Mouse (Mus musculus): ENCODE data around the gene Igdcc4. TPM values are rescaled to one million over a fixed set of nuclear protein-coding genes. Genes with fewer than 3 reads are reported as not detected.
A peak's percentile ranks its signal among the peaks of the same experiment; 100 is the strongest.
"Not testable (repeated sequence)": the region's sequence is repeated elsewhere in the genome, so short reads cannot be mapped to it uniquely, and the experiment has no call there.

The Igdcc4 gene
- polyA plus RNA-seq, 1 experiment, result 9.4 TPM

DNA sequence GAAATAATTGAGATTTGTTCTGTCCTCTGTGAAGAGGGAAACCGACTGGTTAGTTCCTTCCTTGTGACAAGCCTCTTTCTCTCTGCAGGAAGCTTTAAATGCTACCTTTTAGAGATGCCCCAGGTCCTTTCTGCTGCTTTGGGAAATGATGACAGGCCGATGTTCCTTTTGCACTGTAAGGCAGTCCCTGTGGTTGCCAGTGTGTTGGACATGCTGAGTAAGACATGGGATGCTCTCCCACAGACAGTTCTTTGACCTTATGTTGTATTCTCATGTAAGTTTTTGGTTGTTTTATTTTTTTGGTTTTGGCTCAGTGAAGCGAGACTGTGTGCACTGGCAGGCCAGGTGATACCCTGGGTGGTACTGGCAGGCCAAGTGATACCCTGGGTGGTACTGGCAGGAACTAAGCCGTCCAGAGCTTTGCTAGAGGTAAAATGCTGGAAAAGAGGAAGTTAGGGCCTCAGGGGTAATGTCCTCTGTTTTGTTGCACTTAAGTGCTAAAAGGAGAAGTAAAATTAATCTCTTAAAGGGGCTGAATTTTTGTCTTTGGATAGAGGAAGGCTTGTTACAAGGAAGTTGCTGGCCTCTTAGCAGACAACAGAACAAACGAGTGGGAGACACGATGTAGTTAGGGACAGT is 26.3 kb upstream of the Igdcc4 start:
- Histone ChIP-seq H3ac (ENCODE audit: control insufficient read depth, insufficient read length) (no peak overlapping the region), H3K4me2 (ENCODE audit: low read depth) (no peak overlapping the region), H3K36me3 (ENCODE audit: control insufficient read depth, insufficient read depth) (peaks cover 37% of the 10 kb centered on the region), H3K27me3 (ENCODE audit: control insufficient read depth, insufficient read depth, insufficient read length) (no peaks in the 10 kb centered on the region), H3K4me3 (no peak overlapping the region), H3K79me2 (ENCODE audit: control insufficient read depth, insufficient read depth) (no peaks in the 10 kb centered on the region)
- TF ChIP-seq TCF12 (IDR thresholded peaks at IDR 0.05; ENCODE audit: insufficient read depth, poor library complexity, severe bottlenecking) (no peak), MYOD1 (IDR thresholded peaks at IDR 0.05; ENCODE audit: control insufficient read depth in 1 of 3, insufficient read length in 2 of 3, low read depth in 2 of 3) (no peak), E2F4 (IDR thresholded peaks at IDR 0.05; ENCODE audit: insufficient read depth) (no peak), TCF3 (IDR thresholded peaks at IDR 0.05; ENCODE audit: insufficient read length, low read depth) (no peak), MYOG (IDR thresholded peaks at IDR 0.05; ENCODE audit: control insufficient read depth in 1 of 3, insufficient read depth in 1 of 3, insufficient read length in 2 of 3, low read depth in 2 of 3) (no peak), POLR2AphosphoS2 (IDR thresholded peaks at IDR 0.05; ENCODE audit: insufficient read length, low read depth) (no peak), USF1 (IDR thresholded peaks at IDR 0.05; ENCODE audit: low read depth) (no peak), REST (IDR thresholded peaks at IDR 0.05; ENCODE audit: insufficient read depth, insufficient read length) (no peak), CEBPB (IDR thresholded peaks at IDR 0.05; ENCODE audit: insufficient read depth, poor library complexity, severe bottlenecking) (no peak), MAX (IDR thresholded peaks at IDR 0.05; ENCODE audit: low read depth) (no peak), SRF (IDR thresholded peaks at IDR 0.05; ENCODE audit: control insufficient read depth, insufficient read length, low read depth) (no peak), POLR2A (IDR thresholded peaks at IDR 0.05; ENCODE audit: insufficient read length, low read depth) (no peak)

DNA sequence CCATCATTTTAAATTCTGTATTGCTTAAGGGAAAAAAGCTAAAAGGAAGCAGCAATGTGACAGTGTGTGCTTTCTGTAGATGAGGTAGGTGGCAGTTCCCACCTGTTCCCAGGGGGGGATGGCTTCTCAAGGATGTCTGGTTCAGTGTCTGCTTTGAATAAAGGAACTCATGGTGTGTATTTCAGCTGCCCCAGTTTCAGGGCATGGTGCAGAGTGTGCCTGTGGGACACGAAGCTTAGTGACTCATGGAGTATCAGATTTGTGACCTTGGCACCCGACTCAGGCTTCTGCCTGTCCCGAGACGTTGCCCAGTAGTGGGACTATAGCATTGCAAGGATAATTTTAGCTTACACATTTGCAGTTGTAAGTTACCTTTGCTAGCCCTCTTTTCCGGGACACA is 23.8 kb upstream of the Igdcc4 start:
- H3K79me2 ChIP-seq (ENCODE audit: control insufficient read depth, insufficient read depth), result no peaks in the 10 kb centered on the region
- no peak overlapping the region for H3ac ChIP-seq (ENCODE audit: control insufficient read depth, insufficient read length)
- no peak overlapping the region for H3K4me2 ChIP-seq (ENCODE audit: low read depth)
- H3K4me3 ChIP-seq, result no peak overlapping the region
- no peaks in the 10 kb centered on the region for H3K27me3 ChIP-seq (ENCODE audit: control insufficient read depth, insufficient read depth, insufficient read length)
- peak in 1 of 3 experiments; percentile 22 for TF ChIP-seq MYOD1 (IDR thresholded peaks at IDR 0.05; ENCODE audit: control insufficient read depth in 1 of 3, insufficient read length in 2 of 3, low read depth in 2 of 3)
- no peak for TF ChIP-seq MYOG (IDR thresholded peaks at IDR 0.05; ENCODE audit: control insufficient read depth in 1 of 3, insufficient read depth in 1 of 3, insufficient read length in 2 of 3, low read depth in 2 of 3)
- peaks cover 55% of the 10 kb centered on the region for H3K36me3 ChIP-seq (ENCODE audit: control insufficient read depth, insufficient read depth)

DNA sequence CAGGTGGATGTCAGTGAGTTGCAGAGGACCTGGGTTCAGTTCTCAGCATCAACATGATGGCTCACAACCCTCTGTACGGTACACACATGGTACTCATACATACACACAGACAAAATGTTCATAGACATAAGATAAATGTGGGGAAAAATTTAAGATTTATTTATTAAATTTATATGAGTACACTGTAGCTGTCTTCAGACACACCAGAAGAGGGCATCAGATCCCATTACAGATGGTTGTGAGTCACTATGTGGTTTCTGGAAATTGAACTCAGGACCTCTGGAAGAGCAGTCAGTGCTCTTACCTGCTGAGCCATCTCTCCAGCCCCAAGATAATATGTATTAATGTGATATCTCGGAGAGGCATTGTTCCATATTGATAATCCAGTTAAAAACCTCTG is 21.1 kb upstream of the Igdcc4 start:
- H3ac ChIP-seq (ENCODE audit: control insufficient read depth, insufficient read length); H3K4me3 ChIP-seq; H3K4me2 ChIP-seq (ENCODE audit: low read depth); H3K27me3 ChIP-seq (ENCODE audit: control insufficient read depth, insufficient read depth, insufficient read length); H3K79me2 ChIP-seq (ENCODE audit: control insufficient read depth, insufficient read depth): not testable (repeated sequence)
- peaks cover 47% of the 10 kb centered on the region for H3K36me3 ChIP-seq (ENCODE audit: control insufficient read depth, insufficient read depth)

DNA sequence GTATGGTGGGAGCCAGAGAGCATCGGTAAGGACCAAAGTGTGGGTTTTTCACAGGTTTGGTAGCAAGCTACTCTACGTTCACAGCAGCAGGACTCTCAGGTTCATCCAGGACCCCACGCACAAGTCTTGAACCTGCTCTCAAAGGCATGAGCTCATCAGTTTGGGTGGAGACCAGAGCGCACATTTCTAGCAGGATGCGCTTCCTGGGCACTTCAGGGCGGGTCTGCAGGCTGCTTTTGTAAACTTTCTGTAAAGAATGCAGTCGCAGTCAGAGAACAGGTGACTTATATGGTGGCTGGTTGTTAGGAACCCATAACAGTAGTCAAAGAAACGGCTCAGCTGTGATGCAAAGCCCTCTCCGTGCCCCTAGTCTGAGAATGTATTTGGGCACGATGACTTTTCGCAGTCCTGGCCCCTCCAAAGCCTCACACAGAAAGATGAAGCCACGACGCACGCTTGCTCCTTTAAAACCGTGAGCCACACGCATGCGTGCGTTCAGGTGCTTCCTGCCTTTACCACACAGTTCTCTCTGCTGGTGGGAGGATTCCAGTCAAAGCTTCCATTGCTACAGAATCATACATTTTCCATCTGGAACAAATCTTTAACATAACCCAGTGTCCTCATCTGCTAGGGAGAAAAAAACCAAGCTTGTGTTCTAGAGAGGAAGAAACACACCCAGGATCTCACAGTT is 18.1 kb upstream of the Igdcc4 start:
- no peak overlapping the region for H3K4me3 ChIP-seq
- no peak overlapping the region for H3ac ChIP-seq (ENCODE audit: control insufficient read depth, insufficient read length)
- TF ChIP-seq TCF3 (IDR thresholded peaks at IDR 0.05; ENCODE audit: insufficient read length, low read depth) (no peak), MYOG (IDR thresholded peaks at IDR 0.05; ENCODE audit: control insufficient read depth in 1 of 3, insufficient read depth in 1 of 3, insufficient read length in 2 of 3, low read depth in 2 of 3) (no peak), E2F4 (IDR thresholded peaks at IDR 0.05; ENCODE audit: insufficient read depth) (no peak), MAX (IDR thresholded peaks at IDR 0.05; ENCODE audit: low read depth) (no peak), REST (IDR thresholded peaks at IDR 0.05; ENCODE audit: insufficient read depth, insufficient read length) (no peak), USF1 (IDR thresholded peaks at IDR 0.05; ENCODE audit: low read depth) (no peak), CEBPB (IDR thresholded peaks at IDR 0.05; ENCODE audit: insufficient read depth, poor library complexity, severe bottlenecking) (no peak), POLR2A (IDR thresholded peaks at IDR 0.05; ENCODE audit: insufficient read length, low read depth) (no peak), POLR2AphosphoS2 (IDR thresholded peaks at IDR 0.05; ENCODE audit: insufficient read length, low read depth) (no peak)
- no peak overlapping the region for H3K4me2 ChIP-seq (ENCODE audit: low read depth)
- H3K36me3 ChIP-seq (ENCODE audit: control insufficient read depth, insufficient read depth), result peaks cover 38% of the 10 kb centered on the region
- no peaks in the 10 kb centered on the region for H3K79me2 ChIP-seq (ENCODE audit: control insufficient read depth, insufficient read depth)
- no peaks in the 10 kb centered on the region for H3K27me3 ChIP-seq (ENCODE audit: control insufficient read depth, insufficient read depth, insufficient read length)

DNA sequence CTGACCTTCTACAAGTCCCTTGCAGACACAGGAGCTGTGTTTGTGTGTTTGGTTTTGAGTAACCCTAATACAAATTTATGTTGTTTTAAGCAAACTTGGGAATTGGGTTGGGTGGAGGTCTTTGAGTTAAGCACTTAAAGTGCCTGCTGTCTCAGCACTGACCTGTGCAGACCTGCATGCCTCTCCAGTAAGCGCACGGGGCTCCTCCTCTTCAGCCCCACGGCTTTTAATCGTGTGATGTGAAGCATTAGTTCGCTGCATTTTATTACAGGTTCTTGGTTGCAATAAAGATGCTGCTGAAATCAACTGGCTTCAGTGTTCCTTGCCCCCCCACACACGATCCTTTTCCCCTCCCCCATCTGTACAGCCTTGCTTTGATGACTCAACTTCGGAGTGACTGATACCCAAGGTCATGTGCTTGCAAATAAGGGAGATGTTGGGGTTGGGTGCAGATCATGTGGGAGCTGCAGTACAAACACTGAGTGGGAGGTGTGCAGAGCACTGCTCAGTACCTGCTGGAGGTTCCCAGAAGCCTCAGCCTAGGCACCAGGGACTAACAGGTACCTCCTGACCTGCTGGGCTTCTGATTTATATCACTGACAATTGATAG is 17.0 kb upstream of the Igdcc4 start:
- Histone ChIP-seq H3K79me2 (ENCODE audit: control insufficient read depth, insufficient read depth) (no peaks in the 10 kb centered on the region), H3ac (ENCODE audit: control insufficient read depth, insufficient read length) (no peak overlapping the region), H3K4me3 (no peak overlapping the region), H3K36me3 (ENCODE audit: control insufficient read depth, insufficient read depth) (peaks cover 27% of the 10 kb centered on the region), H3K4me2 (ENCODE audit: low read depth) (no peak overlapping the region), H3K27me3 (ENCODE audit: control insufficient read depth, insufficient read depth, insufficient read length) (no peaks in the 10 kb centered on the region)
- peak; percentile 27 for TF ChIP-seq USF1 (IDR thresholded peaks at IDR 0.05; ENCODE audit: low read depth)
- TF ChIP-seq CEBPB (IDR thresholded peaks at IDR 0.05; ENCODE audit: insufficient read depth, poor library complexity, severe bottlenecking), result no peak
